Mouse (Mus musculus) E14TG2a.4 (cell line): ENCODE results near the gene Ms4a2.

Experiments
- CTCF ChIP-seq: conservative IDR thresholded peaks from 2 replicates; pipeline ENCODE4 v1.5.1; 2014; ENCODE audit warnings: low read length
- POU5F1 ChIP-seq: IDR thresholded peaks from 2 replicates; pipeline ENCODE4 v1.6.1; 2014; ENCODE audit warnings: low read length, borderline replicate concordance

DNA sequence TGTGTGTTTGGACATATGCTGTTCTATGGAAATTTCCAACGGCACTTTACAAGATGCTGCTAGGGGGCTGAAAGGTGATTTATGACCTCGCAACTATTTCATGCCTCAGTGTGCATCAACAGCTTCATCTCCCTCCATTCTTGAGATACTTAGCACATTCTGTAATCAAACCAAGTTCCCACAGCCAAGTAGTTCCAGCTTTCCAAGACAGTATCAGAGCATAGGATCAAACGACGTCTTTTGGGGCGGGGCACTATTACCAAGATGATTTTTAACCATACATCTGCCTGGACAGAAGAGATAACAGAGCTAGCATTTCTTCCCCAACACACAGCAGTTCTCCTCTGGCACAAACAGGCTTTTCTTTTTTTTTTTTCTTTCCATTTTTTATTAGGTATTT is 1.7 kb upstream of the Ms4a2 start:
- TF ChIP-seq CTCF: no peak
- no peak for TF ChIP-seq POU5F1
